Mouse (Mus musculus) liver, embryonic 12.5 days (tissue): ENCODE data around the gene Gatad2a. TPM values are rescaled to one million over a fixed set of nuclear protein-coding genes. Genes with fewer than 3 reads are reported as not detected.
A peak's percentile ranks its signal among the peaks of the same experiment; 100 is the strongest.
"Not testable (repeated sequence)": the region's sequence is repeated elsewhere in the genome, so short reads cannot be mapped to it uniquely, and the experiment has no call there.

Experiments
- ATAC-seq: fragments of 200-750 bp; cut with Nextera tagmentation; 2 replicates; pipeline ENCODE4 v1.8.0; 2017; ENCODE audit warnings: moderate number of reproducible peaks, mild to moderate bottlenecking, moderate library complexity
- H3K27ac ChIP-seq: fragments of 300-500 bp; sonication (generic); 2 replicates; pipeline ENCODE4 v1.5.1; 2016; ENCODE audit warnings: mild to moderate bottlenecking
- H3K27me3 ChIP-seq: fragments of 300-500 bp; sonication (generic); replicated peaks from 2 replicates; pipeline ENCODE4 v1.6.1; 2016; ENCODE audit warnings: mild to moderate bottlenecking, moderate library complexity
- H3K36me3 ChIP-seq: fragments of 300-500 bp; sonication (generic); 2 replicates; pipeline ENCODE4 v1.6.1; 2016; ENCODE audit warnings: mild to moderate bottlenecking, moderate library complexity
- H3K4me1 ChIP-seq: fragments of 300-500 bp; sonication (generic); 2 replicates; pipeline ENCODE4 v1.6.1; 2016
- H3K4me2 ChIP-seq: fragments of 300-500 bp; sonication (generic); 2 replicates; pipeline ENCODE4 v1.6.1; 2016; ENCODE audit warnings: mild to moderate bottlenecking, moderate library complexity
- H3K4me3 ChIP-seq: fragments of 300-500 bp; sonication (generic); 2 replicates; pipeline ENCODE4 v1.5.1; 2016; ENCODE audit warnings: mild to moderate bottlenecking, moderate library complexity
- H3K9ac ChIP-seq: fragments of 300-500 bp; sonication (generic); 2 replicates; pipeline ENCODE4 v1.6.1; 2016; ENCODE audit warnings: mild to moderate bottlenecking, moderate library complexity
- H3K9me3 ChIP-seq: fragments of 300-500 bp; sonication (generic); replicated peaks from 2 replicates; pipeline ENCODE4 v1.6.1; 2016; ENCODE audit warnings: mild to moderate bottlenecking, moderate library complexity
- WGBS: fragments of 180-500 bp; shearing (Covaris S2); methylation state at CpG from one replicate; pipeline ENCODE4 v1.1.7; 2016; ENCODE audit not compliant: insufficient replicate concordance; 5-methylcytosine and 5-hydroxymethylcytosine counted together
- polyA plus RNA-seq: library from polyadenylated mRNA; unstranded; fragments of >200 nt; fragmentation: Nextera tagmentation; extraction: Ambion mirVana; gene quantifications from 2 replicates; pipeline ENCODE4 v1.2.1, GENCODE M21; 2016

Gene Gatad2a
- polyA plus RNA-seq, 1 experiment from 2014 or later, result 60.2 TPM

- not testable (repeated sequence) for H3K4me3 ChIP-seq, H3K4me2 ChIP-seq, H3K27ac ChIP-seq, H3K9ac ChIP-seq, H3K4me1 ChIP-seq, H3K27me3 ChIP-seq, H3K36me3 ChIP-seq, H3K9me3 ChIP-seq, ATAC-seq
- WGBS, result 80% methylated on average over 14 of the region's 14 CpGs
Observed at GRCm38 (mm10) chr8:70010796-70011195, 14.6 kb upstream of the Gatad2a start.

GRCm38 (mm10) chr8:70005178-70005577 lies 9.0 kb upstream of the Gatad2a start:
- no peaks in the 10 kb centered on the region for H3K36me3 ChIP-seq
- WGBS, result 27% methylated on average over 2 of the region's 2 CpGs
- no peak overlapping the region for H3K4me3 ChIP-seq
- no peak for ATAC-seq
- no peak overlapping the region for H3K9ac ChIP-seq
- no peak overlapping the region for H3K27ac ChIP-seq
- H3K9me3 ChIP-seq, result no peaks in the 10 kb centered on the region
- H3K4me2 ChIP-seq, result no peak overlapping the region
- no peaks in the 10 kb centered on the region for H3K27me3 ChIP-seq
- H3K4me1 ChIP-seq, result peaks cover 36% of the 10 kb centered on the region

GRCm38 (mm10) chr8:70004345-70004744 lies 8.2 kb upstream of the Gatad2a start:
- no peaks in the 10 kb centered on the region for H3K36me3 ChIP-seq
- no peak overlapping the region for H3K4me2 ChIP-seq
- no peak overlapping the region for H3K27ac ChIP-seq
- no peaks in the 10 kb centered on the region for H3K9me3 ChIP-seq
- no peaks in the 10 kb centered on the region for H3K27me3 ChIP-seq
- peaks cover 36% of the 10 kb centered on the region for H3K4me1 ChIP-seq
- H3K4me3 ChIP-seq, result no peak overlapping the region
- ATAC-seq, result no peak
- H3K9ac ChIP-seq, result no peak overlapping the region

- no peak overlapping the region for H3K27ac ChIP-seq
- H3K9ac ChIP-seq, result no peak overlapping the region
- ATAC-seq, result no peak
- H3K27me3 ChIP-seq, result no peaks in the 10 kb centered on the region
- H3K4me2 ChIP-seq, result no peak overlapping the region
- H3K36me3 ChIP-seq, result no peaks in the 10 kb centered on the region
- peaks cover 31% of the 10 kb centered on the region for H3K4me1 ChIP-seq
- no peaks in the 10 kb centered on the region for H3K9me3 ChIP-seq
- WGBS, result 36% methylated on average over 4 of the region's 4 CpGs
- no peak overlapping the region for H3K4me3 ChIP-seq
Observed at GRCm38 (mm10) chr8:70003204-70003657, 7.0 kb upstream of the Gatad2a start.

GRCm38 (mm10) chr8:70001892-70002191 lies 5.7 kb upstream of the Gatad2a start:
- H3K4me2 ChIP-seq, result peak overlapping the region; percentile 83
- peak overlapping the region; percentile 85; the same call in 1 of the 2 replicates for H3K27ac ChIP-seq
- not testable (repeated sequence) for ATAC-seq, H3K27me3 ChIP-seq, H3K9me3 ChIP-seq, H3K36me3 ChIP-seq
- peaks cover 36% of the 10 kb centered on the region for H3K4me1 ChIP-seq
- H3K9ac ChIP-seq, result peak overlapping the region; percentile 73
- WGBS, result 20% methylated on average over 7 of the region's 7 CpGs
- H3K4me3 ChIP-seq, result peak overlapping the region; percentile 51; the same call in 1 of the 2 replicates

- WGBS, result under 1% methylated on average over 16 of the region's 16 CpGs
Observed at GRCm38 (mm10) chr8:70001176-70001891, 5.2 kb upstream of the Gatad2a start.

GRCm38 (mm10) chr8:70000226-70000625 lies 4.0 kb upstream of the Gatad2a start:
- Histone ChIP-seq H3K9me3 (no peaks in the 10 kb centered on the region), H3K9ac (no peak overlapping the region), H3K27ac (0 out of 2 replicates have a peak overlapping the region, but pooled peaks have one; percentile 85), H3K4me2 (no peak overlapping the region), H3K36me3 (no peaks in the 10 kb centered on the region), H3K27me3 (no peaks in the 10 kb centered on the region), H3K4me1 (peaks cover 40% of the 10 kb centered on the region), H3K4me3 (no peak overlapping the region)
- no peak for ATAC-seq
- WGBS, result 75% methylated on average over 2 of the region's 2 CpGs

More at GRCm38 (mm10) chr8:70001176-70001891, 5.2 kb upstream of the Gatad2a start:
- Histone ChIP-seq H3K4me2 (peak overlapping the region; percentile 83), H3K4me1 (peaks cover 38% of the 10 kb centered on the region), H3K36me3 (no peaks in the 10 kb centered on the region), H3K9ac (peak overlapping the region; percentile 73), H3K9me3 (no peaks in the 10 kb centered on the region), H3K27me3 (no peaks in the 10 kb centered on the region), H3K4me3 (peak overlapping the region; percentile 51), H3K27ac (peak overlapping the region; percentile 85)
- ATAC-seq, result peak; percentile 74

- 89% methylated on average over 4 of the region's 4 CpGs for WGBS
- H3K4me1 ChIP-seq, result peaks cover 50% of the 10 kb centered on the region
Observed at GRCm38 (mm10) chr8:69999236-69999635, 3.1 kb upstream of the Gatad2a start.

GRCm38 (mm10) chr8:69998706-69999105 lies 2.5 kb upstream of the Gatad2a start:
- Histone ChIP-seq H3K9me3 (no peaks in the 10 kb centered on the region), H3K27me3 (no peaks in the 10 kb centered on the region), H3K4me2 (no peak overlapping the region), H3K4me1 (peaks cover 55% of the 10 kb centered on the region), H3K27ac (0 out of 2 replicates have a peak overlapping the region, but pooled peaks have one; percentile 2), H3K36me3 (no peaks in the 10 kb centered on the region), H3K4me3 (no peak overlapping the region), H3K9ac (no peak overlapping the region)
- no peak for ATAC-seq
- WGBS, result 81% methylated on average over 3 of the region's 3 CpGs

More at GRCm38 (mm10) chr8:69999236-69999635, 3.1 kb upstream of the Gatad2a start:
- Histone ChIP-seq H3K9ac (no peak overlapping the region), H3K27me3 (no peaks in the 10 kb centered on the region), H3K4me3 (no peak overlapping the region), H3K36me3 (no peaks in the 10 kb centered on the region), H3K9me3 (no peaks in the 10 kb centered on the region), H3K27ac (no peak overlapping the region), H3K4me2 (no peak overlapping the region)
- ATAC-seq, result no peak

- H3K27ac ChIP-seq, result peak overlapping the region; percentile 94
- peak overlapping the region; percentile 91 for H3K4me3 ChIP-seq
- 3% methylated on average over 35 of the region's 35 CpGs for WGBS
- no peaks in the 10 kb centered on the region for H3K9me3 ChIP-seq
- peaks cover 50% of the 10 kb centered on the region for H3K4me1 ChIP-seq
- H3K27me3 ChIP-seq, result no peaks in the 10 kb centered on the region
- H3K4me2 ChIP-seq, result peak overlapping the region; percentile 91
- peak overlapping the region; percentile 84 for H3K9ac ChIP-seq
- H3K36me3 ChIP-seq, result peaks cover 14% of the 10 kb centered on the region
- no peak for ATAC-seq
Observed at GRCm38 (mm10) chr8:69996589-69997285, 553 bp upstream of the Gatad2a start.

GRCm38 (mm10) chr8:69995422-69995775 lies 785 bp downstream of the Gatad2a start:
- H3K4me1 ChIP-seq, result peaks cover 45% of the 10 kb centered on the region
- under 1% methylated on average over 7 of the region's 7 CpGs for WGBS
- peaks cover 24% of the 10 kb centered on the region for H3K36me3 ChIP-seq
- peak overlapping the region; percentile 96 for H3K27ac ChIP-seq
- peak overlapping the region; percentile 92 for H3K9ac ChIP-seq
- H3K4me3 ChIP-seq, result peak overlapping the region; percentile 91
- no peak for ATAC-seq
- peak overlapping the region; percentile 87 for H3K4me2 ChIP-seq
- no peaks in the 10 kb centered on the region for H3K27me3 ChIP-seq
- H3K9me3 ChIP-seq, result no peaks in the 10 kb centered on the region

- not testable (repeated sequence) for H3K27me3 ChIP-seq, H3K9me3 ChIP-seq, H3K9ac ChIP-seq, H3K4me2 ChIP-seq, ATAC-seq, H3K4me3 ChIP-seq
- Histone ChIP-seq H3K36me3 (peaks cover 24% of the 10 kb centered on the region), H3K27ac (peak overlapping the region; percentile 41; the same call in 1 of the 2 replicates), H3K4me1 (peaks cover 30% of the 10 kb centered on the region)
- 86% methylated on average over 7 of the region's 7 CpGs for WGBS
Observed at GRCm38 (mm10) chr8:69988936-69989335, 7.2 kb downstream of the Gatad2a start.
